Mouse (Mus musculus) thymus, postnatal 0 days (tissue): ENCODE data around the gene Gm4340. TPM values are rescaled to one million over a fixed set of nuclear protein-coding genes. Genes with fewer than 3 reads are reported as not detected.
"Not testable (repeated sequence)": the region's sequence is repeated elsewhere in the genome, so short reads cannot be mapped to it uniquely, and the experiment has no call there.

Source experiments
- DNase-seq: peaks from one replicate; pipeline ENCODE4 v3.0.0-alpha.2; 2015; ENCODE audit warnings: low spot score
- polyA plus RNA-seq: library from polyadenylated mRNA; unstranded; fragments of >200 nt; fragmentation: Nextera tagmentation; extraction: Ambion mirVana; gene quantifications from 2 replicates; pipeline ENCODE4 v1.2.1, GENCODE M21; 2015

The Gm4340 gene
- not detected in 2 replicates for polyA plus RNA-seq

- DNase-seq, result not testable (repeated sequence)
Measured at GRCm38 (mm10) chr10:104193742-104194141, at the start of gene Gm4340. Gene Gm4340, plus strand, starts transcription at chr10:104194042.

DNA sequence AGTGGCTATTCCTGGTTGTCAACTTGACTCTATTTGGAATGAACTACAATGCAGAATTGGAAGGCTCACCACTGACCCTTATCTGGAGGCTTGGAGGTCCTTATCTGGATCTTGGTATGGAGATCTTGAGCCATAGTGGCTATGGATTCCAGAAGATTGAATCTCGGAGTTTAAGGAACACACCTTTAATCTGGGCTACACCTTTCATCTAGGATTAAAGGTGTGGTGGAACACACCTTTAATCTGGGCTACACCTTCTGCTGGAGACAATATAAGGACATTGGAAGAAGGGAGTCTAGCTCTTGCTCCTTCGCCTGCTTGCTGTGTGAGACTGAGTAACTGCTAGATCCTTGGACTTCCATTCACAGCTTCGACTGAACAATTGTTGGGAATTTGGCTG lies 42.6 kb upstream of the Gm4340 start, which contains the start of gene Gm6763:
Gene Gm6763, plus strand, starts transcription at position 301 of the 400 bp plus-strand sequence.
- not testable (repeated sequence) for DNase-seq

DNA sequence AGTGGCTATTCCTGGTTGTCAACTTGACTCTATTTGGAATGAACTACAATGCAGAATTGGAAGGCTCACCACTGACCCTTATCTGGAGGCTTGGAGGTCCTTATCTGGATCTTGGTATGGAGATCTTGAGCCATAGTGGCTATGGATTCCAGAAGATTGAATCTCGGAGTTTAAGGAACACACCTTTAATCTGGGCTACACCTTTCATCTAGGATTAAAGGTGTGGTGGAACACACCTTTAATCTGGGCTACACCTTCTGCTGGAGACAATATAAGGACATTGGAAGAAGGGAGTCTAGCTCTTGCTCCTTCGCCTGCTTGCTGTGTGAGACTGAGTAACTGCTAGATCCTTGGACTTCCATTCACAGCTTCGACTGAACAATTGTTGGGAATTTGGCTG lies 34.1 kb upstream of the Gm4340 start, which contains the start of gene Gm8764:
Gene Gm8764, plus strand, starts transcription at position 301 of the 400 bp plus-strand sequence.
- not testable (repeated sequence) for DNase-seq

DNA sequence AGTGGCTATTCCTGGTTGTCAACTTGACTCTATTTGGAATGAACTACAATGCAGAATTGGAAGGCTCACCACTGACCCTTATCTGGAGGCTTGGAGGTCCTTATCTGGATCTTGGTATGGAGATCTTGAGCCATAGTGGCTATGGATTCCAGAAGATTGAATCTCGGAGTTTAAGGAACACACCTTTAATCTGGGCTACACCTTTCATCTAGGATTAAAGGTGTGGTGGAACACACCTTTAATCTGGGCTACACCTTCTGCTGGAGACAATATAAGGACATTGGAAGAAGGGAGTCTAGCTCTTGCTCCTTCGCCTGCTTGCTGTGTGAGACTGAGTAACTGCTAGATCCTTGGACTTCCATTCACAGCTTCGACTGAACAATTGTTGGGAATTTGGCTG lies 25.6 kb upstream of the Gm4340 start, which contains the start of gene Gm21304:
Gene Gm21304, plus strand, starts transcription at position 301 of the 400 bp plus-strand sequence.
- DNase-seq, result not testable (repeated sequence)

GRCm38 (mm10) chr10:104176724-104177123 lies 17.1 kb upstream of the Gm4340 start, which contains the start of gene Gm21312:
Gene Gm21312, plus strand, starts transcription at chr10:104177024.
- not testable (repeated sequence) for DNase-seq

GRCm38 (mm10) chr10:104185233-104185632 lies 8.6 kb upstream of the Gm4340 start, which contains the start of gene Gm20765:
Gene Gm20765, plus strand, starts transcription at chr10:104185533.
- not testable (repeated sequence) for DNase-seq

- no peak for DNase-seq
Measured at GRCm38 (mm10) chr10:104209655-104210054, 15.8 kb downstream of the Gm4340 start.

- no peak for DNase-seq
Measured at GRCm38 (mm10) chr10:104210268-104210990, 16.6 kb downstream of the Gm4340 start.

- no peak for DNase-seq
Measured at GRCm38 (mm10) chr10:104214527-104214926, 20.7 kb downstream of the Gm4340 start.

DNA sequence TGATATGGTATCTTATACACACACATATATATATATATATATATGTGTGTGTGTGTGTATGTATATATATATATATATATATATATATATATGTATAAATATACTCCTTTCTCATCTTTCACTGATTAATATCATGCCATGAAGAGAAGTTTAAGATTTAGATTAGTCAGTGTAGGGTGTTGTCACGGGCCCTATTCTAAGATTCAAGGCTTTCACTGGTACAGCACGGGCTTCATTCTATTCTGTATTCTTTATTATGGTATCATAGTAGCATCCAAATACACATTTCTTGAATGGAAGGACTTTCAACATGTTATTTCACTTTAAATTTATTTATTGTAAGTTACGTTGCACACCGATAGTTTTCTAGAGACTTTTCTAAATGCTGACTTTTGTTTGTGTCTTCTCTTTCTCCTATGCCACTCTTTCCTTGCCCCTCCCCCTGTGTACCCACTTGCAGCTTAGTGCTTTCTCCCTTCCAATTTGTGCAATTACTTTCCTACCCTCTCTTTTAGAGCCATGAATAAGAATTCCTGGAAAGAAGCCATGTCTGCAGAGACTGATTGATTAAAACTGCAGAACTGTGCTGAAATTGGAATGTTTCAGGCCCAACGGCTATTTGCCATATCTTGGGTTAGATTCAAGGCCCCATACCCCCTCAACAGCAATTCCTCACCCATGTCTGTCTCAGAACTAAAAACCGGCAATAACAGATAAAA lies 26.6 kb downstream of the Gm4340 start:
- no peak for DNase-seq

Other genes starting within 250 kb of the Gm4340 start
- not detected in 2 replicates for gene Gm21293, start 51.1 kb upstream of the Gm4340 start, polyA plus RNA-seq
- not detected in 2 replicates for gene Gm6763, start 42.5 kb upstream of the Gm4340 start, polyA plus RNA-seq
- not detected in 2 replicates for gene Gm8764, start 34.0 kb upstream of the Gm4340 start, polyA plus RNA-seq
- not detected in 2 replicates for gene Gm21304, start 25.5 kb upstream of the Gm4340 start, polyA plus RNA-seq
- gene Gm21312, start 17.0 kb upstream of the Gm4340 start, polyA plus RNA-seq, result not detected in 2 replicates
- gene Gm20765, start 8.5 kb upstream of the Gm4340 start, polyA plus RNA-seq, result not detected in 2 replicates